Mouse (Mus musculus) duodenum, adult 2 months (tissue): ENCODE measurements around the gene Fen1. TPM values are rescaled to one million over a fixed set of nuclear protein-coding genes. Genes with fewer than 3 reads are reported as not detected.

Experiments
- polyA plus RNA-seq: library from polyadenylated mRNA; depleted of rRNA; stranded (reverse); fragments of >200 nt; gene quantifications from 2 replicates; pipeline ENCODE4 v1.2.3, GENCODE M21; 2012; ENCODE audit warnings: low replicate concordance; rRNA removed

Fen1 gene
- polyA plus RNA-seq = 7.8 and 8.4 TPM in 2 replicates

DNA sequence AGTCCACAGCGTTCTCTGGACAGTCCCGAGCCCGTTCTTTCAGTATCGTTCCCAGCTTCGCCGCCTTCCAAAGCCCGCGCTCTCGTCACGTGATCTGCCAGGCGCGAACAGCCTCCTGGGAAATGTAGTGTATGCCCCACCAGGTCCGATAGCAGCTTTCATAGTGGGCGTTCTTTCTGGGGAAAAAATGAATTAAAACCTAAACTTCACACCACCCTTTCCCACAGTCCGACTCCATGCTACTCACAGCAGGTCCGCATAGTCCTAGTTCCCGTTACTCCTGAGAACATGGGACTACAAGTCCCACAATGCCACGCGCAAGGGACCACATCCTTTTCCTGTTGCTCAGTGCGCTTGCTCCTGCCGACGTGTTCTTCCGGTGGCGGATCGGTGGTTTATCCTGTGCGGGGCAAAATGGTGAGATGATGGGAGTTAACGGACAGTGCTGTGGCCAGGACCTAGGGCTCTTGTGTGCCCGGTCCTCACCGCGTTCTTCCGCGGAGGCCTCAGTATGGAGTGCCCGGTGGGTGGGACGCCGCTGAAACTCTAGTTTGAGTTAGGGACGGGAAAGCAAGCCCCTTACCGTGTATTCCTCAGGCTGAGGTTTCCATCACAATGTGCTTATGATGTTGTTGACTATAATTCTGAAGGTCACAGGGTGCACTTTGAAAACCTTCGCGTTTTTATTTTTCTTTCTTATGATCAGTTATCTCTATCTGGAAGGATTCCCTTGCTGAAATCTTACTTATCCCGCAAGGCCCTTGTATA is at the start of gene Fen1, which contains the start of gene Tmem258:
Gene Fen1 (minus strand): TSS at position 322 of the 768 bp plus-strand sequence.
Gene Tmem258 (plus strand): TSS at position 167 of the 768 bp plus-strand sequence.

DNA sequence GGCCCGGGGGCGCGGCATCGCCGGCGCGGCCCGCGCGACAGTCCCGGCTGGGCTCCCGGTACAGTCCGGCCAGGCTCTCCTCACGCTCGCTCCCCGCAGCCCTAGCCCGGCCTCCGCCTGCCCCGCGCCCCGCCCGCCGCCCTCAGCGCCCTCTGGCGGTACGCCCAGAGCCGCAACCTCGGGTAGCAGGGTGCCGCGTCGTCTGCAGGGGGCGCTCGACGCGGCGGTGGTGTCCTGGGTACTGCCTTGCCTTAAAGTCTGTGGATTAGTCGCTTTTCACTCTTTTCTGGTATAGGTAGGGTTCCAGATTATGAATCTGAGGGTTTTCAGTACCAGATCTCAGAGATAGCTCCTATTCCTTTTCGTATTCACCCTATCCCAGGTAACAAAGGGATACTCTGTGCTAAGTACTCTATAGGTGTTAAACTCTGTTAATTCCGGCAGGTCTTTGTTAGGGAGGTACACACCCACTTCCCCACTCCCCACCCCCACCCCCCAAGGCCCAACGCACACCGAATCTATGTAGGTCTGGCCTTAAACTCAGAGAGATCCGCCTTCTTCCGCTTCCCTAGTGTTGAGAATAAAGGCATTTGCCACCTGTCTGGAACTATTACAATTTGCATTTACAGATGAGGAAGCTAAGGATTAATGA is 36.8 kb upstream of the Fen1 start, which contains the start of gene Myrf:
Gene Myrf (minus strand): TSS at position 95 of the 652 bp plus-strand sequence.

DNA sequence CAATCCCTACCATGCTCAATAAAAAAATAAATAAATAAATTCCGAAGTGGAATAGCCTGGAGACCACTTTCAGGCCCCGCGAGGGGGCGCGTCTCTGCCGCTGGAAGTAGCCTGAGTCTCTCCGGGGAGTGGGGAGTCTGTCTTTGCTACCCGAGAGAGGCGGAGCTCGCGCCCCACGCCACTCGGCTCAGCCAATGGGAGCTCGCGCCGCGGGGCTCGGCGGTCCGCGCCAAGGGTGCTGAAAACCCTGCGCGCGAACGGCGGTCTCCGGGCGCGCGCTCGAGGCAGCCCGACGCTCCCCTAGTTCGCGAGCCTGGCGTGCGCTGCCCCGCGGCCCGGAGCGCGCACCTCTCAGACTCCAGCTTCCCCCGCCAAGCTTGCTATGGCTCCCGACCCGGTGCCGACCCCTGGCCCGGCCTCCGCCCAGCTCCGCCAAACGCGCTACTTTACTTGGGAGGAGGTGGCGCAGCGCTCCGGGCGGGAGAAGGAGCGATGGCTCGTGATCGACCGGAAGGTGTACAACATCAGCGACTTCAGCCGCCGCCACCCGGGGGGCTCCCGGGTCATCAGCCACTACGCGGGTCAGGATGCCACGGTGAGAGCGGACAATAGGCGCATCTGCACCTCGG is 21.2 kb downstream of the Fen1 start, which contains the start of gene Fads1:
Gene Fads1 (plus strand): TSS at position 219 of the 629 bp plus-strand sequence.

Other genes starting within 250 kb of the Fen1 start
- 23,995 and 144,110 TPM in 2 replicates for gene Fth1, start 223.6 kb downstream of the Fen1 start, polyA plus RNA-seq
- gene Best1, start 202.5 kb downstream of the Fen1 start, polyA plus RNA-seq = 0.88 TPM in 1 of 2 replicates, not detected in the other
- gene Rab3il1, start 202.5 kb downstream of the Fen1 start, polyA plus RNA-seq = 5.1 and 5.6 TPM in 2 replicates
- 15.2 and 29.8 TPM in 2 replicates for gene Fads3, start 162.6 kb downstream of the Fen1 start, polyA plus RNA-seq
- gene Fads2, start 102.4 kb downstream of the Fen1 start, polyA plus RNA-seq = 46.0 and 68.6 TPM in 2 replicates
- gene Fads1, start 21.3 kb downstream of the Fen1 start, polyA plus RNA-seq = 7.0 and 43.4 TPM in 2 replicates
- 84.5 and 120 TPM in 2 replicates for gene Tmem258, start 155 bp downstream of the Fen1 start, polyA plus RNA-seq
- gene Myrf, start 36.6 kb upstream of the Fen1 start, polyA plus RNA-seq = 47.0 and 97.2 TPM in 2 replicates
- 5.0 and 10.6 TPM in 2 replicates for gene Dagla, start 100.7 kb upstream of the Fen1 start, polyA plus RNA-seq
- 3.0 and 3.9 TPM in 2 replicates for gene Syt7, start 184.9 kb upstream of the Fen1 start, polyA plus RNA-seq